Mouse (Mus musculus) gastrocnemius, adult 2 months (tissue): ENCODE results near the gene Abl1. TPM values are rescaled to one million over a fixed set of nuclear protein-coding genes. Genes with fewer than 3 reads are reported as not detected.
A peak's percentile ranks its signal among the peaks of the same experiment; 100 is the strongest.

ENCODE experiments used
- DNase-seq: peaks from one replicate; pipeline ENCODE4 v3.0.0; 2022
- H3K27ac ChIP-seq: fragments of 200-600 bp; 2 replicates; pipeline ENCODE4 v1.8.1; 2022; ENCODE audit warnings: mild to moderate bottlenecking
- H3K4me3 ChIP-seq: fragments of 200-600 bp; 2 replicates; pipeline ENCODE4 v1.8.1; 2022; ENCODE audit warnings: mild to moderate bottlenecking, moderate library complexity
- CTCF ChIP-seq: fragments of 200-600 bp; IDR thresholded peaks from 2 replicates; pipeline ENCODE4 v1.8.1; 2022; ENCODE audit warnings: antibody characterized with exemption, mild to moderate bottlenecking, moderate library complexity
- intact Hi-C: fragments of 180-260 bp; cut with DNase I; formaldehyde crosslinking; loops from one replicate; pipeline ENCODE4 v1.15.1; 2025
- total RNA-seq, 2 experiments: library from RNA; stranded (reverse); gene quantifications; 2 replicates each; pipeline ENCODE4 v1.2.3; 2021

The Abl1 gene
- total RNA-seq, 2 experiments from 2014 or later = 23.0 to 25.4 TPM

- peak overlapping the region; percentile 97 for H3K27ac ChIP-seq
- intact Hi-C loops = no loop called here
- TF ChIP-seq CTCF = no peak
- peak overlapping the region; percentile 94 for H3K4me3 ChIP-seq
- DNase-seq = no peak
These were observed 72.9 kb downstream of the Abl1 start for GRCm38 (mm10) chr2:31761115-31761531.

DNA sequence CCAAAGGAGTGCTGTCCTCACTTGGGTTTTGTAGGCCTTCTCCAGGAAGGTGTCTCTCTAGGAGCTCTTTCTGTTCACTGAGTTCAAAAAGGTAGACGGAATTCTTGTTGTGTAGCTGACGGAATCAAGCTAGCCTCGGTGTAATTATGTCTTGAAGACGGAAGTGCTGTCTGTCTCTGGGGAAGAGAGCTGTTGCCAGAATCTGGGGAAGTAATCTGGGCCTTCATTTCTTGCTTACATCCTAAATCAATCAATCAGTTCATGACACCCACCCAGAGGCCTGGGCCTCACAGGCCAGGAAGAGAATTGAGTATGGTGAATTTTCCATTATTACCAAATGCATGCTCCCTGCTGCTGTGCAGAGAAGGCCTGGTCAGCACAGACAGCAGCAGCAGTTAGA is 73.4 kb downstream of the Abl1 start:
- DNase-seq = no peak
- no peak for TF ChIP-seq CTCF
- peak overlapping the region; percentile 94 for H3K4me3 ChIP-seq
- intact Hi-C loops = no loop called here
- H3K27ac ChIP-seq = peak overlapping the region; percentile 97

- DNase-seq = no peak
- no peak for TF ChIP-seq CTCF
- intact Hi-C loops = no loop called here
- H3K27ac ChIP-seq = peak overlapping the region; percentile 97
- peak overlapping the region; percentile 94 for H3K4me3 ChIP-seq
These were observed 74.0 kb downstream of the Abl1 start for GRCm38 (mm10) chr2:31762155-31762554.

GRCm38 (mm10) chr2:31762853-31763252 is 74.7 kb downstream of the Abl1 start:
- intact Hi-C loops = no loop called here
- H3K4me3 ChIP-seq = peak overlapping the region; percentile 40
- DNase-seq = no peak
- TF ChIP-seq CTCF = no peak
- H3K27ac ChIP-seq = peak overlapping the region; percentile 77

DNA sequence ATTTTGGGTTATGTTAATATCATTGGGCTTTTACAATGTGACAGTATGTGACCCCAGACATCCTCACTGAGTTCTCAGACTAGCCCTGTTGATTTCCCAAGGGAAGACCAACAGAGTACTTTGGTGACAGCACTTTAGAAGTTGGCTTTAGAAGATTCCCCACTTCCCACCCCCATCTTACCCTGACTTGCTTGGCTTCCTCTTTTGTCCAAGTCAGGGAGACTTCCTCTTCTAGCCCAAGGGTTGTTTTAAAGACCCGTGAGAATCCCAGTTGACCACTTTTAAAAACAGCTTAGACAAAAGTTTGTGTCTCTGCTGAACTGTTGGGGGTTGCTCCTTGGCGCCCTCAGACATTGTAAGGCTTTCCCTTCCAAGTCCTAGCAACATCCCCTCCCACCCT is 75.1 kb downstream of the Abl1 start:
- no peak for TF ChIP-seq CTCF
- peak overlapping the region; percentile 40 for H3K4me3 ChIP-seq
- intact Hi-C loops = no loop called here
- peak overlapping the region; percentile 77 for H3K27ac ChIP-seq
- DNase-seq = no peak

DNA sequence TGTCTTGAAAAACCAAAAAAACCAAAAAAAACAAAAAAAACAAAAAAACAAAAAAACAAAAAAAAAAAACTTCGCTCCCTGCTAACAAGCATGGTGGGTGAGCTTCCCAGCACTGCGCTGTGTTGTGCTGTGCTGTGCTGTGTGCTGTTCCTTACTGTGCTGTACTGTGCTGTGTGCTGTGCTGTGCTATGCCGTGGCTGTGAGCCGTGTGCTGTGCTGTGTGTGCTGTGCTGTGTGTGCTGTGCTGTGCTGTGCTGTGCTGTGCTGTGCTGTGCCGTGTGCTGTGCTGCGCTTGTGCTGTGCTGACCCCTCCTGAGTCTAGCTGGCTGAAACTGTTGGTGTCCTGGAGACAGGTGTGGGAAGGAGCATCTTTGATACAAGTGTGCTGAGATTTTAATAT is 78.9 kb downstream of the Abl1 start:
- TF ChIP-seq CTCF = no peak
- intact Hi-C loops = no loop called here
- Histone ChIP-seq H3K4me3 (no peak overlapping the region), H3K27ac (peak overlapping the region; percentile 97; the same call in 1 of the 2 replicates)
- DNase-seq = no peak

- no peak for TF ChIP-seq CTCF
- intact Hi-C loops = no loop called here
- Histone ChIP-seq H3K4me3 (no peak overlapping the region), H3K27ac (peak overlapping the region; percentile 97)
- DNase-seq = no peak
These were observed 79.6 kb downstream of the Abl1 start for GRCm38 (mm10) chr2:31767815-31768214.

DNA sequence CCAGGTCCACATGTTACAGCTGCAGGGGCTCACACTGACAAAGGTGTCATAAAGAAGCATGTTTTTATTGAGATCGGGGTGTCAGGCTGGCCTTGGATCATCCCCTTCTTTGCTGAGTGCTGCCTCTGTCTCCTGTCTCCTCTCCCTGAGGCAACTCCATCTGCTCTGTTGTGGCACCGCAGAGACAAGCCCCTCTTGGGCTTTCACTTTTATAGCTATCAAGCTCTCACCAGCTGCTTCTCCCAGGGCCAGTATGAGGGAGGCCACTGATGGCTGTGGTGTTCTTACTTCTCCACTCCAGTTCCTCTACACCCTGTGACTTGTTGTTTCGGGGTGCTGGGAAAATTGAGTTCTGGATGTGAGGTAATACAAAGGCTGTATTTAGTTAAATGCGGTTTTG is 80.9 kb downstream of the Abl1 start:
- Histone ChIP-seq H3K27ac (peak overlapping the region; percentile 97), H3K4me3 (peak overlapping the region; percentile 65)
- intact Hi-C loops = no loop called here
- DNase-seq = no peak
- TF ChIP-seq CTCF = no peak

GRCm38 (mm10) chr2:31769631-31770111 is 81.5 kb downstream of the Abl1 start:
- Histone ChIP-seq H3K4me3 (peak overlapping the region; percentile 65), H3K27ac (peak overlapping the region; percentile 97)
- no peak for TF ChIP-seq CTCF
- DNase-seq = peak; percentile 80
- intact Hi-C loops = no loop called here

GRCm38 (mm10) chr2:31770781-31771441 is 82.7 kb downstream of the Abl1 start:
- TF ChIP-seq CTCF = peak; percentile 31
- intact Hi-C loops = no loop called here
- Histone ChIP-seq H3K4me3 (peak overlapping the region; percentile 65), H3K27ac (peak overlapping the region; percentile 97)
- DNase-seq = peak; percentile 85

DNA sequence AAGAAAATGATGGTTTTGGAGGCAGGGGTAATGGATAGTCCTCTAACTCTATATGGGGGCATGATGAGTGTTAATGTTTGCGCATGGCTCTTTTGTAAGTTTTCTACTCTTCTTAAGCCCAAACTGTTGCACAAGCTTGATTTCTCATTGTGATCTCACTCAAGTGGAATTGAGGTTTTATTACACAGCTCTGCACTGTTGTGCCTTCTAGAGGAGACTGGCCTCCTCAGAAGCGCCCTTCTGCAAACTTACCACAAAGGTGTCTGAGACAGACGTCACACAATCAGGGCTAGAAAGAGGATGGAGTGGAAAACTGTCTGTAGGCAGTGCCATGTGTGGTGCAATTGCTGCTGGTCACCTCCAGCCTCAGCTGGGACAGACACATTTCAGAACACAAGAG is 88.3 kb downstream of the Abl1 start:
- TF ChIP-seq CTCF = no peak
- no peak for DNase-seq
- intact Hi-C loops = no loop called here
- Histone ChIP-seq H3K27ac (peak overlapping the region; percentile 28), H3K4me3 (no peak overlapping the region)

GRCm38 (mm10) chr2:31779258-31779657 is 91.1 kb downstream of the Abl1 start:
- no peak for DNase-seq
- Histone ChIP-seq H3K27ac (no peak overlapping the region), H3K4me3 (no peak overlapping the region)
- no peak for TF ChIP-seq CTCF
- intact Hi-C loops = no loop called here

DNA sequence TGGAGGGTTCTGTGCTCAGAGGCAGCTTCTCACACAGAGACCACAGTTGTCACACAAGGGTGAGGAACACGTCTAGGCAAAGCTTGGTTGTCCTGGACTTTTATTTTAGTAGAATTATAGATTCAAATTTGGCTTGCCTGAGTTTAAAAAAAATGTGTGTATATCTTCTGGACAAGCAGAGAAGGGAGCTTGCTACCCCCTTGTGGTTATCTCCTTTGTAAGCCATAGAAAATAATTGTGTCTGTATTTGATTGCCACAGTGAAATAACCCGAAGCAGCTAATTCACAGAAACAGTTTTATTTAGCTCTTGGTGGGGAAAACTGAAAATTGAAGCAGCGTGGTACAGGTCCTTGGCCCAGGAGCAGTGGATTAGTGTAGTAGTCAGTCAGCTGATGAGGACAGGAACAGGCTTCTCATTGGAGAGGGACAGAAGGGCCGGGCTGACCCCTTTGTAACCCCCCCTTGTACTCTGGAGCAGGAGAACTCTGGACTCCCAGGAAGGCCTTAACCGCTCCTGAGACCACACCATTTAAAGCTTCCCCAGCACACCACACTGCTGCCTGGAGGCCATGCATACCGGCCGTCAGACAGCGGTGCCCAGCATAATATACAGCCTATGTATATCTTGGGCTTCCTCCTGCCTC is 94.9 kb downstream of the Abl1 start:
- Histone ChIP-seq H3K4me3 (no peak overlapping the region), H3K27ac (peak overlapping the region; percentile 51; the same call in 1 of the 2 replicates)
- TF ChIP-seq CTCF = peak; percentile 38
- intact Hi-C loops = no loop called here
- no peak for DNase-seq
